Mouse (Mus musculus) MEL (cell line): ENCODE results near the gene Slc22a20. TPM values are rescaled to one million over a fixed set of nuclear protein-coding genes. Genes with fewer than 3 reads are reported as not detected.

ENCODE experiments used
- DNase-seq: peaks from one replicate; pipeline ENCODE4 v3.0.0; 2011; ENCODE audit warnings: low read depth, low spot score
- H3K27ac ChIP-seq: 2 replicates; pipeline ENCODE4 v1.5.1; 2012; ENCODE audit warnings: low read depth, mild to moderate bottlenecking, control low read depth, low read length, moderate library complexity; ENCODE audit not compliant: control insufficient read depth
- H3K27me3 ChIP-seq, 2 experiments: fragments of 150-350 bp in 1 of 2; sonication (generic) in 1 of 2; 2 replicates each; pipeline ENCODE4 v1.6.1; 2012; ENCODE audit warnings: low read length in 2 of 2, mild to moderate bottlenecking in 2 of 2, improper control_type of control experiment in 1 of 2, moderate library complexity in 1 of 2; ENCODE audit not compliant: insufficient read depth in 2 of 2, control insufficient read depth in 1 of 2
- H3K36me3 ChIP-seq, 2 experiments: 2 replicates each; pipeline ENCODE4 v1.6.1; 2012 to 2014; ENCODE audit warnings: low read length in 2 of 2, improper control_type of control experiment in 1 of 2, inconsistent platforms in 1 of 2, mild to moderate bottlenecking in 1 of 2; ENCODE audit not compliant: insufficient read depth in 2 of 2, control insufficient read depth in 1 of 2
- H3K4me1 ChIP-seq, 2 experiments: fragments of 150-350 bp in 1 of 2; sonication (generic) in 1 of 2; 2 replicates each; pipeline ENCODE4 v1.6.1; 2012; ENCODE audit warnings: low read length in 2 of 2, improper control_type of control experiment in 1 of 2, mild to moderate bottlenecking in 1 of 2; ENCODE audit not compliant: insufficient read depth in 2 of 2, control insufficient read depth in 1 of 2
- H3K4me3 ChIP-seq, 2 experiments: fragments of 150-350 bp in 1 of 2; sonication (generic) in 1 of 2; 2 replicates each; pipeline ENCODE4 v1.5.1; 2012; ENCODE audit warnings: low read depth in 2 of 2, low read length in 2 of 2, mild to moderate bottlenecking in 2 of 2, moderate library complexity in 2 of 2, control low read depth in 1 of 2, improper control_type of control experiment in 1 of 2; ENCODE audit not compliant: control insufficient read depth in 1 of 2, insufficient read depth in 1 of 2
- H3K79me2 ChIP-seq: 2 replicates; pipeline ENCODE4 v1.6.1; 2012; ENCODE audit warnings: mild to moderate bottlenecking, low read length, moderate library complexity; ENCODE audit not compliant: control insufficient read depth, poor library complexity, insufficient read depth
- H3K9ac ChIP-seq: 2 replicates; pipeline ENCODE4 v1.6.1; 2012; ENCODE audit warnings: low read depth, mild to moderate bottlenecking, control low read depth, low read length, moderate library complexity; ENCODE audit not compliant: control insufficient read depth, poor library complexity, severe bottlenecking
- H3K9me3 ChIP-seq: fragments of 150-350 bp; sonication (generic); replicated peaks from 2 replicates; pipeline ENCODE4 v1.6.1; 2012; ENCODE audit warnings: mild to moderate bottlenecking, low read length, improper control_type of control experiment, moderate library complexity; ENCODE audit not compliant: insufficient read depth
- BHLHE40 ChIP-seq: IDR thresholded peaks from 2 replicates; pipeline ENCODE4 v1.6.1; 2012; ENCODE audit warnings: low read depth, mild to moderate bottlenecking, inconsistent platforms, low read length, improper control_type of control experiment, borderline replicate concordance
- CTCF ChIP-seq, 3 experiments: IDR thresholded peaks in 2 of 3; conservative IDR thresholded peaks in 1 of 3; 2 replicates each; pipeline ENCODE4 v1.5.1; 2011 to 2012; ENCODE audit warnings: low read length in 3 of 3, low read depth in 2 of 3, mild to moderate bottlenecking in 2 of 3, improper control_type of control experiment in 1 of 3, inconsistent platforms in 1 of 3, mixed read lengths in 1 of 3, moderate library complexity in 1 of 3; ENCODE audit not compliant: control insufficient read depth in 1 of 3, insufficient read depth in 1 of 3, poor library complexity in 1 of 3, severe bottlenecking in 1 of 3
- ETS1 ChIP-seq: IDR thresholded peaks from 2 replicates; pipeline ENCODE4 v1.6.1; 2012; ENCODE audit warnings: low read depth, mild to moderate bottlenecking, inconsistent platforms, low read length, improper control_type of control experiment, moderate library complexity
- GABPA ChIP-seq: IDR thresholded peaks from 2 replicates; pipeline ENCODE4 v1.6.1; 2012; ENCODE audit warnings: low read depth, mild to moderate bottlenecking, inconsistent platforms, low read length, improper control_type of control experiment, moderate library complexity
- GATA1 ChIP-seq: IDR thresholded peaks from 2 replicates; pipeline ENCODE4 v1.6.1; 2011; ENCODE audit warnings: low read depth, low read length, improper control_type of control experiment
- MAX ChIP-seq: IDR thresholded peaks from 2 replicates; pipeline ENCODE4 v1.6.1; 2011; ENCODE audit warnings: low read length, improper control_type of control experiment
- MAZ ChIP-seq: IDR thresholded peaks from 2 replicates; pipeline ENCODE4 v1.6.1; 2012; ENCODE audit warnings: low read depth, mild to moderate bottlenecking, inconsistent platforms, low read length, improper control_type of control experiment
- MEF2A ChIP-seq: IDR thresholded peaks from 2 replicates; pipeline ENCODE4 v1.6.1; 2014; ENCODE audit warnings: low read depth, mild to moderate bottlenecking, inconsistent platforms, low read length, improper control_type of control experiment; ENCODE audit not compliant: poor library complexity, insufficient replicate concordance, severe bottlenecking; ENCODE audit errors: extremely low read depth
- MXI1 ChIP-seq: IDR thresholded peaks from 2 replicates; pipeline ENCODE4 v1.6.1; 2011; ENCODE audit warnings: mild to moderate bottlenecking, low read depth, low read length, improper control_type of control experiment
- MYB ChIP-seq: IDR thresholded peaks from 2 replicates; pipeline ENCODE4 v1.6.1; 2011; ENCODE audit warnings: mild to moderate bottlenecking, low read depth, low read length, improper control_type of control experiment
- NELFE ChIP-seq: IDR thresholded peaks from 2 replicates; pipeline ENCODE4 v1.6.1; 2011; ENCODE audit warnings: low read depth, low read length, improper control_type of control experiment
- NRF1 ChIP-seq: IDR thresholded peaks from 2 replicates; pipeline ENCODE4 v1.6.1; 2014; ENCODE audit warnings: low read depth, mild to moderate bottlenecking, inconsistent platforms, low read length, improper control_type of control experiment, moderate library complexity; ENCODE audit not compliant: poor library complexity, insufficient read depth, severe bottlenecking
- POLR2AphosphoS5 ChIP-seq: IDR thresholded peaks from 2 replicates; pipeline ENCODE4 v1.6.1; 2012; ENCODE audit warnings: low read depth, borderline replicate concordance, mild to moderate bottlenecking, inconsistent platforms, low read length, moderate library complexity, mixed read lengths
- RAD21 ChIP-seq: IDR thresholded peaks from 2 replicates; pipeline ENCODE4 v1.6.1; 2011; ENCODE audit warnings: mild to moderate bottlenecking, low read depth, low read length, improper control_type of control experiment
- TBP ChIP-seq: IDR thresholded peaks from 2 replicates; pipeline ENCODE4 v1.8.0; 2011; ENCODE audit warnings: low read depth, low read length, improper control_type of control experiment
- polyA plus RNA-seq, 2 experiments: library from polyadenylated mRNA; stranded (reverse) in 1 of 2; unstranded in 1 of 2; fragments of >175 nt in 1 of 2; fragments of >200 nt in 1 of 2; gene quantifications; 2 replicates each; pipeline versions ENCODE4 v1.2.1 to v1.2.4; 2012; ENCODE audit warnings: low replicate concordance in 2 of 2, low read depth in 1 of 2; ENCODE audit not compliant: insufficient read length in 2 of 2, insufficient read depth in 1 of 2, missing spikeins in 1 of 2
- total RNA-seq: library from RNA; depleted of rRNA; stranded (reverse); fragments of 300-350 nt; gene quantifications from 2 replicates; pipeline ENCODE4 v1.2.3, GENCODE M21; 2012

Slc22a20 gene
- total and polyA plus RNA-seq, 3 experiments, result not detected

DNA sequence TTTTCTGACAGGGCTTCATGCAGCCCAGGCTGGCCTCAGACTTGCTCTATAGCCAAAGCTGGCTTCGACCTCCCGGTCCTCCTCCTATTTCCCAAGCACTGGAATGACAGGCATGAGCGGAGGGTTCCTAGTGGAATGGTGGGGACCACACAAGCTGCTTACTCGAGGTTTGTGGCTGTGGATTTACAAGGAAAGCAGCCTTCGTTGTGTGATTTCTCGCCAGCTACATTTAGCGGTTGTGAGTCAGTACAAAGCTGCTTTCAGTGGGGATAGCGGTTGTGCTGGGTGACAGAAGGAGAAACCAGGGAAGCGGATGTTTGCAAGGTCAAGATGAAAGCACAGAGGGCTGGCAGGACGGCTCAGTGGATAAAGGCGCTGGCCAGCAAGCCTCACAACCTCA lies 19.6 kb upstream of the Slc22a20 start (continued):
- TF ChIP-seq GATA1 (no peak), MAX (no peak), MAZ (no peak), BHLHE40 (no peak)

GRCm38 (mm10) chr19:5999969-6000368 lies 14.0 kb upstream of the Slc22a20 start:
- Histone ChIP-seq H3K79me2 (no peaks in the 10 kb centered on the region), H3K27ac (no peak overlapping the region), H3K4me1 (peaks cover 0 to 4% of the 10 kb centered on the region in 2 experiments; a peak in 1 of 4 replicates), H3K36me3 (peaks cover 0 to 3% of the 10 kb centered on the region in 2 experiments; a peak in 3 of 4 replicates), H3K9ac (no peak overlapping the region), H3K9me3 (no peaks in the 10 kb centered on the region), H3K4me3 (no peak overlapping the region), H3K27me3 (no peaks in the 10 kb centered on the region)
- no peak for TF ChIP-seq MYB
- TF ChIP-seq MAZ, result no peak
- TF ChIP-seq MEF2A, result no peak
- no peak for TF ChIP-seq ETS1
- no peak for TF ChIP-seq GATA1
- TF ChIP-seq POLR2AphosphoS5, result no peak
- no peak for TF ChIP-seq MXI1
- TF ChIP-seq CTCF (IDR thresholded peaks at IDR 0.05 in 2 of 3, conservative IDR thresholded peaks at IDR 0.05 in 1 of 3; ENCODE audit: control insufficient read depth in 1 of 3, insufficient read depth in 1 of 3, low read depth in 2 of 3, low read length in 3 of 3, poor library complexity in 1 of 3, severe bottlenecking in 1 of 3), result no peak
- TF ChIP-seq MAX, result no peak
- DNase-seq, result no peak

GRCm38 (mm10) chr19:5998180-5998579 lies 12.2 kb upstream of the Slc22a20 start:
- no peak for DNase-seq
- Histone ChIP-seq H3K27me3 (no peaks in the 10 kb centered on the region), H3K36me3 (peaks cover 0 to 3% of the 10 kb centered on the region in 2 experiments; a peak in 3 of 4 replicates), H3K27ac (no peak overlapping the region), H3K4me1 (peaks cover 0 to 4% of the 10 kb centered on the region in 2 experiments; a peak in 1 of 4 replicates), H3K79me2 (no peaks in the 10 kb centered on the region), H3K4me3 (no peak overlapping the region), H3K9me3 (no peaks in the 10 kb centered on the region), H3K9ac (no peak overlapping the region)
- TF ChIP-seq GATA1 (no peak), CTCF (IDR thresholded peaks at IDR 0.05 in 2 of 3, conservative IDR thresholded peaks at IDR 0.05 in 1 of 3; ENCODE audit: control insufficient read depth in 1 of 3, insufficient read depth in 1 of 3, low read depth in 2 of 3, low read length in 3 of 3, poor library complexity in 1 of 3, severe bottlenecking in 1 of 3) (peak; percentile 17 to 49 (median 25); a peak in 4 of 6 replicates)

DNA sequence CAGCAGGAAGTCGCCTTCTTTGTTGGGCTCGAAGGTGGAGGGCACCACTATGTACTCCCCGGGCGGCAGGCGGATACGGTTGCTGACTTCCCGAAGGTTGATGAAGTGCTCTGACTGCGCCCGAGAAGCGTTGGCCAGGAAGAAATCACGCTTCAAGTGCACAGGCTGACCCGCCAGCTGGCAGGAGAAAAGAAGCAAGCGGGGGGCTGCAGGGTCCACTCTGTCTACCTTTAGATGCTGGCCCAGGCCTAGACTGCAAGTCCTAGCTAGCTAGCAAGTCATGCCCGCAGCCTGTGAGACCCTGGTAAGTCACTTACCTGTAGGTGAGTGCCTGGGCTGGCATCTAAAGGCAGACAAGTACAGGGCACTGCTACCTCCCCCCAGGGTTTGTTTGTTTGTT lies 8.8 kb upstream of the Slc22a20 start:
- no peaks in the 10 kb centered on the region for H3K4me1 ChIP-seq
- no peaks in the 10 kb centered on the region for H3K27me3 ChIP-seq
- TF ChIP-seq NRF1 (no peak), NELFE (no peak), RAD21 (no peak), GABPA (no peak), TBP (no peak)
- H3K4me3 ChIP-seq, result no peak overlapping the region
- no peaks in the 10 kb centered on the region for H3K79me2 ChIP-seq
- no peak overlapping the region for H3K27ac ChIP-seq
- no peak for DNase-seq
- no peak overlapping the region for H3K9ac ChIP-seq
- H3K9me3 ChIP-seq, result no peaks in the 10 kb centered on the region
- H3K36me3 ChIP-seq, result no peaks in the 10 kb centered on the region; a peak in 1 of 4 replicates
